Mouse (Mus musculus): Measurements from ENCODE around the gene Kcnab1. TPM values are rescaled to one million over a fixed set of nuclear protein-coding genes. Genes with fewer than 3 reads are reported as not detected.

The Kcnab1 gene
- polyA plus RNA-seq, 1 experiment = 0.78 TPM

DNA sequence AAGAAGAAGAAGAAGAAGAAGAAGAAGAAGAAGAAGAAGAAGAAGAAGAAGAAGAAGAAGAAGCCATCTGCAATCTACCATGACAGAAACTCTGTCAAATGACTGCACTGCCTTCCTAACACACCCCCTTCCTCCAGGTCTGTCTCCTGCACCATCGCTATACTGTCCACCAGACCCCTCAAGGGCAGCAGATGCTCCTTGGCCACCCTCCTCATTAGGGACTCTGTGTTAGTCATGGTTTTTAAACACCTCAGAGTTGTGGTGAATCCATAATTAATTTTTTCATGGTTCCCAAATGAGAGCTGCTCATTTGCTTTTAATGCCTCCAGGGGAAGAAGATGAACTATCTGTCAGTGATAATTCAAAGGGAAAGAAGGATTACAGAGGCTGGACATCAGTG is 121.8 kb downstream of the Kcnab1 start:
- Histone ChIP-seq H3K4me3 (ENCODE audit: insufficient read depth, low read length) (no peak overlapping the region), H3K27ac (ENCODE audit: insufficient read depth, low read depth, low read length) (no peak overlapping the region), H3K4me1 (ENCODE audit: control insufficient read depth, insufficient read depth, low read length) (no peaks in the 10 kb centered on the region)
- no peak for TF ChIP-seq CTCF (IDR thresholded peaks at IDR 0.05; ENCODE audit: low read depth, low read length)
- TF ChIP-seq POLR2A (IDR thresholded peaks at IDR 0.05; ENCODE audit: borderline replicate concordance, low read depth, low read length) = no peak

DNA sequence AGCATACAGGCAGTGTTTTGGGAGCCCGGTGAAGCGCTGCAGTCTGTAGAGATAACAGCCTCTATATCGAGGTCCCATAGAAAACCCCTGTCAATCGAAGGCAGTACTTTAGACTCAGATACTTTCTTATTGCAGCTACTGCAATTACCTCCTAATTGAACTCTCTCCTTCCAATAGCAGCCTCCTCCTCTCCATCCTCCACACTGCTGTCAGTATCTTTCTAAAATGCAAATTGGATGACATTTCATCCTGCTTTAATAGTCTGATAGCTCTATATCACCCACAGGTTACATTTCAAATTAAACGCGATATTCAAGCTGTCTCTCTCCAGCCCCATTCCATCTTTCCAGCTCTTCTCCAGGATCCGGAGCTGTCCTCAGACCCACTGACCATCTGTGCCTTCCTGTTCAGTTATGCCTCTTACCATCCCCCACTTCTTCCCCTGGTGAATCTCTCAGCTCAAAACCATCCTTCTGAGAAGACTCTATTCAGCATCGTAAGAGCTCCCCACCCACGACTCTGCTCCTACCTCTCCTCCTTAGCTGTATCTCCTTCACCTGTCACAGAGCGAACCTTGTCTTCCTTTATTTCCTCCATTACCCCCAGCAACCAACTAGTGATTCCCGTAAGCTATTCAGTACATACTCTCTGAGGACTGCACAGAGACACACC is 122.4 kb downstream of the Kcnab1 start:
- TF ChIP-seq POLR2A (IDR thresholded peaks at IDR 0.05; ENCODE audit: borderline replicate concordance, low read depth, low read length) (no peak), CTCF (IDR thresholded peaks at IDR 0.05; ENCODE audit: low read depth, low read length) (no peak)

DNA sequence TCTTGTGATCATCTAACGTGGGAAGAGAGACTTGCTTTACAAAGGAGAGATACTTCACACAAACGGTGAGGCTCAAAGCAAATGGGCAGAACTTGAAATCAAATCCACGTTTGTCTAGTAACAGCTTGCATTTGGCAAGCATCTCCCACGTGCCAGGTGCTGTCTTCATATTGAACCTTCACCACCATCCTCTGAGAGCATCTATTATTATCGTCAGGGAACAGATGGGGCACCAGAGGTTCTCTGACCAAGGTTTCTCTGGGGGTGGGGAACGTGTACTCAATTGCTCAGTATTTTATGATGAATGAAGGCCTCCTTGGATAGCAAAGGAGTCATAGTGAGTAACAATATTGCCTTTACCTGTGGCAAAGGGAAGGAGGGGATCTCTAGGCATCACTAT is 139.8 kb downstream of the Kcnab1 start:
- no peaks in the 10 kb centered on the region for H3K4me1 ChIP-seq (ENCODE audit: control insufficient read depth, insufficient read depth, low read length)
- no peak overlapping the region for H3K27ac ChIP-seq (ENCODE audit: insufficient read depth, low read depth, low read length)
- no peak for TF ChIP-seq POLR2A (IDR thresholded peaks at IDR 0.05; ENCODE audit: borderline replicate concordance, low read depth, low read length)
- TF ChIP-seq CTCF (IDR thresholded peaks at IDR 0.05; ENCODE audit: low read depth, low read length) = no peak
- H3K4me3 ChIP-seq (ENCODE audit: insufficient read depth, low read length) = no peak overlapping the region

More for the DNA sequence above, 122.4 kb downstream of the Kcnab1 start:
- H3K27ac ChIP-seq (ENCODE audit: insufficient read depth, low read depth, low read length) = no peak overlapping the region
- no peaks in the 10 kb centered on the region for H3K4me1 ChIP-seq (ENCODE audit: control insufficient read depth, insufficient read depth, low read length)
- no peak overlapping the region for H3K4me3 ChIP-seq (ENCODE audit: insufficient read depth, low read length)

DNA sequence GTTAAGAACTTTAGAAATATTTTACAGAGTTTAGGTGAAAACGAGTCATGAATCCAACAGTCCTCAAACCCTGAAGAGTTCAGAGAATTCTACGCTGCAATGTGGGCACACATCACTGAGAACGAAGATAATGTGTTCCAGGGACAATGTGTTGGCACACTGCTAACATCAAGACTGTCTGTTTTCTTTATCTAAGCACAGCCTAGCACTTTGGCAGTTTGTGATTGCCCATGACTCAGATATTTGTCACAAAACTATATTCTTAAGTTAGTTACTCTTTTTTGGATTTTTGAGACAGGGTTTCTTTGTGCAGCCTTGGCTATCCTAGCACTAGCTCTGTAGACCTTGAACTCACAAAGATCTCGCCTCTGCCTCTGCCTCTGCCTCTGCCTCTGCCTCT is 151.3 kb downstream of the Kcnab1 start:
- H3K4me1 ChIP-seq (ENCODE audit: control insufficient read depth, insufficient read depth, low read length) = no peaks in the 10 kb centered on the region
- no peak overlapping the region for H3K4me3 ChIP-seq (ENCODE audit: insufficient read depth, low read length)
- TF ChIP-seq POLR2A (IDR thresholded peaks at IDR 0.05; ENCODE audit: borderline replicate concordance, low read depth, low read length) = no peak
- no peak for TF ChIP-seq CTCF (IDR thresholded peaks at IDR 0.05; ENCODE audit: low read depth, low read length)
- H3K27ac ChIP-seq (ENCODE audit: insufficient read depth, low read depth, low read length) = no peak overlapping the region

DNA sequence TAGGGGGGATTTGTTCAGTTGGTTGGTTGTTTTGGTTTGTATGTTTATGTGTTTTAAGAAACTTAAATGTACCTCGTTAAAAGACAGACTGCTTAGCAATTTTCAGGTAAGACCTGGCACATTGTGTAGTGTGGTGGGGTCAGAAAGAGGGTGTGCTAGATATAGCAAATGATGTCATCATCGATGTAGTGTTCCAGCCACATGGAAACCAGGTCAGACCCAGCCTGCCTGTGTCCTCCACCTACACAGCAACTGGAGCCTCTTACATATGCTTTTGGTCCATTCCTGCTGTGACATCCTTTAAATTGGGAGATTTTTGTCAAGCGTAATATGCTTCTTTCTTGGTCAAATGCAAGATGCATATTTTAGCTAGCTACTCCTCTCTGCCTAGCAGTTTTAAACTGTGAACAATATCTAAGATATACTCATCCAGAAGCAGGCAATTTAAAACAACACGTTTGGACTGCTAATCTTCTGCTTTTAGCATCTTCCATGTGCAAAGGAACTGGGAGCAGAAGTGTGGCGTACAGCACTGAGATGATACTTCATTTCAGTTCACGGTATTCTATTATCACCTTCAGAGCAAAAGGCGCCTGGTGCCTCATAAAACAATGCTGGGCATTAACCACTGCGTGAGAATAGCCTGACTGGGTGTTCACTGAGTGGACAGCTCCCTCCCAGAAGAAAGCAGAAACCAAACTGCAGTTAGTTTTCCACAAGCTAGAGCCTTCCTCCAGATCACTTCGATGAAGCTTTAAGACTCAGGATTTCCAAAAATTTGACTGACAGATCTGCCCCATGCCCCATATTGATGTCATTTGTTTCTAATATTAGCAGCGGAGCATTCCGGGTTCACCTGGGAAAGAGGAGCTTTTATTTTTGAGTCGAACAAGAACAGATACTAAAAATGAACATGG is 153.6 kb downstream of the Kcnab1 start:
- no peak for TF ChIP-seq POLR2A (IDR thresholded peaks at IDR 0.05; ENCODE audit: borderline replicate concordance, low read depth, low read length)
- no peak for TF ChIP-seq CTCF (IDR thresholded peaks at IDR 0.05; ENCODE audit: low read depth, low read length)
- H3K4me1 ChIP-seq (ENCODE audit: control insufficient read depth, insufficient read depth, low read length) = no peaks in the 10 kb centered on the region
- no peak overlapping the region for H3K27ac ChIP-seq (ENCODE audit: insufficient read depth, low read depth, low read length)
- H3K4me3 ChIP-seq (ENCODE audit: insufficient read depth, low read length) = no peak overlapping the region

DNA sequence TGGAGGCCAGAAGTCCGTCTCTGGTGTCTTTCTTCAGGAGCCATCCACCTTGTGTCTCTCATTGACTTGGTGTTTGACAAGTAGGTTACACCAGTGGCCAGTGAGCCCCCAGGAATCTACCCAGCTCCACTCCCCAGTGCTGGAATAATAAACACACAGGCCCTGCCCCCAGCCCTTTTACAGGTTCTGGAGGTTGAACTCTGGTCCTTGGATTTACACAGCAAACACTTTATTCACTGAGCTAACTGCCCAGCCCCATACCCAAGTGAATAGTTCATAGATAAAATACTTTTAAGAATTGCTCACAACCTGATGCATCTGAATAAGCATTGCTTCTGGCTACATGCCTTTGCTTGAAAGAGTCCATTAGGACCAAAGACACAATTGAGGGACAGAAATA is 164.1 kb downstream of the Kcnab1 start:
- no peak overlapping the region for H3K4me3 ChIP-seq (ENCODE audit: insufficient read depth, low read length)
- no peak for TF ChIP-seq POLR2A (IDR thresholded peaks at IDR 0.05; ENCODE audit: borderline replicate concordance, low read depth, low read length)
- no peaks in the 10 kb centered on the region for H3K4me1 ChIP-seq (ENCODE audit: control insufficient read depth, insufficient read depth, low read length)
- no peak overlapping the region for H3K27ac ChIP-seq (ENCODE audit: insufficient read depth, low read depth, low read length)

DNA sequence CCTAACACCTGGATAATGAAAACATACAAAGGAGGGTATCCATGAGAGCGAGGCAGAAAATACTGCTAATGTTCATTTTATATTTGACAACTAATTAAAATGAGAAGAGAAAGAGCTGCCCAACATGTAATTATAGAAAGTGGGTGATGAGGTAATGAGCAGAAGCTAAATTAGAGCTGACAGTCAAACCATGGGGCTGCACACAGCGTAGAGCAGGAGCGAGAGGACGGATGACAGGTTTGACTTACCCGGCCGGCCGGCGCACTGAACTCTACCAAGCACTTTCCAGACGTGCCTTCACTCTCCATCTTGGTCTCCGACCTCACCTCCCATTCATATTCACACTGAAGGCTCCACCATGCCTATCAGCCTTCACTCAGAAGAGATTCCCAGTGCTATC is 168.6 kb downstream of the Kcnab1 start:
- H3K4me3 ChIP-seq (ENCODE audit: insufficient read depth, low read length) = no peak overlapping the region
- no peaks in the 10 kb centered on the region for H3K4me1 ChIP-seq (ENCODE audit: control insufficient read depth, insufficient read depth, low read length)
- H3K27ac ChIP-seq (ENCODE audit: insufficient read depth, low read depth, low read length) = no peak overlapping the region
- TF ChIP-seq CTCF (IDR thresholded peaks at IDR 0.05; ENCODE audit: low read depth, low read length) (no peak), POLR2A (IDR thresholded peaks at IDR 0.05; ENCODE audit: borderline replicate concordance, low read depth, low read length) (no peak)

DNA sequence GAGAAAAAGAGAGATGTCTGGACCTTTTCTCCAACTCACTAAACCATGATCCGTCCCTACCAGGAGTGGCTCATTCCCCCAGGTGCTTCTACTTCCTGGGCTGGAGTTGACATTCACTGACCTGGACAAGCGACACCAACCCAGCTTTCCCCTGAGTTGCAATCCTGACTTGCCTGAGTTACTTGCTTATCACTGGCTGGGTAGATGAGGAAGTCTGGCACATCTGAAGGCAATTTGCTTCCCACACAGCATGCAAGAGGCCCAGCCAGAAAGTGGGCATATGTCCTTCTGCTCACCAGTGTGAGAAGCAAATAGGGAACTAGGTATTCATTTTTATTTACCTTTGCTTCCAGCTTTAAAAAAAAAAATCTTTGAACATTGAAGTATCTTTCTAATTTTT is 174.2 kb downstream of the Kcnab1 start:
- TF ChIP-seq CTCF (IDR thresholded peaks at IDR 0.05; ENCODE audit: low read depth, low read length) (no peak), POLR2A (IDR thresholded peaks at IDR 0.05; ENCODE audit: borderline replicate concordance, low read depth, low read length) (no peak)
- Histone ChIP-seq H3K4me3 (ENCODE audit: insufficient read depth, low read length) (no peak overlapping the region), H3K27ac (ENCODE audit: insufficient read depth, low read depth, low read length) (no peak overlapping the region), H3K4me1 (ENCODE audit: control insufficient read depth, insufficient read depth, low read length) (no peaks in the 10 kb centered on the region)

DNA sequence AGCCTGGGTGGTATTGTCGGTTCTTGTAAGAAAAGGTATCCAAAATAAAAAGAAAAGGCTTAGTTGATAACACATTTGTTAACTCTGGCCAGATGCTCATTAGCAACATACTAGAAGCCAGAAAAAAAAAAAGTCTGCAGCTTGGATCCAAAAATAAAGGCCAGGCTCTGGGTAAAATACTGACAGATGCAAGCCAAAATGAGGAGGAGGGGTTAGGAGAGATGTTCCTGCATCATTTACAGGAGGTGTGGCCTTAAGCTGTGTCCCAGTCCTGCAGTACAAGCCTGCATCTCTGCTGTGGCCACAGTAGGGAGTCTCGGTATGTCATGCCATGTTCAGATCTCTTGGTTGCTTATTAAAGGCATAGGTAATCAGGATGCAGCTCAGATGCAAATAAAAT is 179.8 kb downstream of the Kcnab1 start:
- H3K4me3 ChIP-seq (ENCODE audit: insufficient read depth, low read length) = no peak overlapping the region
- H3K27ac ChIP-seq (ENCODE audit: insufficient read depth, low read depth, low read length) = no peak overlapping the region
- H3K4me1 ChIP-seq (ENCODE audit: control insufficient read depth, insufficient read depth, low read length) = no peaks in the 10 kb centered on the region
- TF ChIP-seq CTCF (IDR thresholded peaks at IDR 0.05; ENCODE audit: low read depth, low read length) = no peak
- no peak for TF ChIP-seq POLR2A (IDR thresholded peaks at IDR 0.05; ENCODE audit: borderline replicate concordance, low read depth, low read length)

DNA sequence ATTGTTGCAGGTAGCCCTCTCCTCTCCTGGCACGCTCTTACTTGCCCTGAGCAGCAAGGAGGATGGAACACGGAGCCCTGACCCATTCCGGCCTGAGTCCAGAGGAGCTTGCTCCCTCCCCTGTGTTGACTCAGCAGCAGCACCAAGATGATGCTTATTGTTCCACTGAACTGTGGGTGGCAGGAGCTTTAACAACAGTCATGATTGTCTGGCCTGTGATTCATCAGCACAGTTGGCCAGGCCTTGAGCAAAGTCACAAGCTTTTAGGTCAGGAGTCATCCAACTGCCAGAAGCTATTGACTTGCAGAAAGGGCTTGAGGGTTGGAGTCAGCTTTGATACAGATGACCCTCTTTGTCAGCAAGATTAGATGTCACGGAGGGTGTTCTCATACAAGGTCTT is 187.8 kb downstream of the Kcnab1 start:
- H3K27ac ChIP-seq (ENCODE audit: insufficient read depth, low read depth, low read length) = no peak overlapping the region
- TF ChIP-seq POLR2A (IDR thresholded peaks at IDR 0.05; ENCODE audit: borderline replicate concordance, low read depth, low read length) = no peak
- TF ChIP-seq CTCF (IDR thresholded peaks at IDR 0.05; ENCODE audit: low read depth, low read length) = no peak
- no peaks in the 10 kb centered on the region for H3K4me1 ChIP-seq (ENCODE audit: control insufficient read depth, insufficient read depth, low read length)
- no peak overlapping the region for H3K4me3 ChIP-seq (ENCODE audit: insufficient read depth, low read length)

Data from bone marrow macrophage, adult 2 months (primary cell).